Mouse (Mus musculus) cerebellum, adult 2 months (tissue): ENCODE results near the gene Cdkn2b.

Experiments
- CTCF ChIP-seq: fragments of 200-500 bp; IDR thresholded peaks from 2 replicates; pipeline ENCODE4 v1.5.1; 2011; ENCODE audit warnings: low read depth, mild to moderate bottlenecking, control low read depth, low read length, moderate library complexity, borderline replicate concordance; ENCODE audit not compliant: insufficient read depth
- POLR2A ChIP-seq: fragments of 200-500 bp; IDR thresholded peaks from 2 replicates; pipeline ENCODE4 v1.6.1; 2011; ENCODE audit warnings: low read length, control low read depth, borderline replicate concordance; ENCODE audit not compliant: insufficient read depth

DNA sequence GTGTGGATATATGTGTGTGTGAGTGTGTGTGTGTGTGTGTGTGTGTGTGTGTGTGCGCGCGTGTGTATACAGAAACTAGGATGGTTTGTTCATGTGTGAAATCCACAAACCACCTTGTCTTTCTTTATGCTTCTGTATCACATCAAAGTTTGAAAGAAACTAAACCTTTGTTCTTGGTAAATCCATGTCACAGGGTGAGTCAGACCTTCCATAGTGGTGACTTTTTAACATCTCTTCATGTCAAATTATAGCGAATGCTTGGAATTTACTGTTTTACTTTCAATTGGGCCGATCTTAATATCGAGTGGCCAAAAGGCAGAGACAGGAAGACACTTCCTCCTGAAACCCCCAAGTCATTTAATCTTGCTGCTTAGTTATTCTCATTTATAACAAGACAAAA, 48.7 kb upstream of the Cdkn2b start:
- TF ChIP-seq POLR2A = no peak
- TF ChIP-seq CTCF = no peak
